Mouse (Mus musculus): ENCODE data around the gene Gimap1. TPM values are rescaled to one million over a fixed set of nuclear protein-coding genes. Genes with fewer than 3 reads are reported as not detected.

Gimap1 gene
- polyA plus RNA-seq, 1 experiment from 2014 or later: 3.3 TPM

- Histone ChIP-seq H3K4me2 (no peak within 1 kb of the TSS), H3K27ac (no peak within 1 kb of the TSS), H3K27me3 (no peaks in the 10 kb centered on the region), H3K9me3 (no peaks in the 10 kb centered on the region), H3K4me1 (no peaks in the 10 kb centered on the region), H3K9ac (no peak within 1 kb of the TSS), H3K36me3 (replicated peaks) (no peaks in the 10 kb centered on the region), H3K4me3 (replicated peaks) (no peak within 1 kb of the TSS)
- WGBS: 59% methylated on average over 2 of the region's 2 CpGs
- ATAC-seq (ENCODE audit: low FRiP score): no peak
These were observed 20.4 kb upstream of the Gimap1 start, which contains the start of the genes Gm28053 and Gimap7 for GRCm38 (mm10) chr6:48718455-48718854. Gm28053 (plus strand) TSS chr6:48718607. Gimap7 (plus strand) TSS chr6:48718621.

GRCm38 (mm10) chr6:48720326-48720725 is 18.5 kb upstream of the Gimap1 start:
- no peak overlapping the region for H3K4me2 ChIP-seq
- H3K4me3 ChIP-seq (replicated peaks): no peak overlapping the region
- 87% methylated on average over 4 of the region's 4 CpGs for WGBS
- no peaks in the 10 kb centered on the region for H3K27me3 ChIP-seq
- H3K27ac ChIP-seq: no peak overlapping the region
- no peaks in the 10 kb centered on the region for H3K9me3 ChIP-seq
- H3K9ac ChIP-seq: no peak overlapping the region
- no peak for ATAC-seq (ENCODE audit: low FRiP score)
- no peaks in the 10 kb centered on the region for H3K36me3 ChIP-seq (replicated peaks)
- H3K4me1 ChIP-seq: peaks cover 1% of the 10 kb centered on the region; the same call in 1 of the 2 replicates

- ATAC-seq (ENCODE audit: low FRiP score): no peak
- 89% methylated on average over 8 of the region's 8 CpGs for WGBS
- Histone ChIP-seq H3K4me2 (no peak overlapping the region), H3K4me3 (replicated peaks) (no peak overlapping the region), H3K27me3 (no peaks in the 10 kb centered on the region), H3K27ac (no peak overlapping the region), H3K4me1 (peaks cover 9% of the 10 kb centered on the region; the same call in 1 of the 2 replicates), H3K9ac (no peak overlapping the region), H3K36me3 (replicated peaks) (no peaks in the 10 kb centered on the region), H3K9me3 (no peaks in the 10 kb centered on the region)
These were observed 15.4 kb upstream of the Gimap1 start for GRCm38 (mm10) chr6:48723468-48723867.

GRCm38 (mm10) chr6:48725476-48725875 is 13.4 kb upstream of the Gimap1 start:
- H3K9ac ChIP-seq: no peak overlapping the region
- peaks cover 9% of the 10 kb centered on the region; the same call in 1 of the 2 replicates for H3K4me1 ChIP-seq
- H3K4me2 ChIP-seq: no peak overlapping the region
- H3K36me3 ChIP-seq (replicated peaks): no peaks in the 10 kb centered on the region
- H3K27ac ChIP-seq: no peak overlapping the region
- H3K9me3 ChIP-seq: no peaks in the 10 kb centered on the region
- no peaks in the 10 kb centered on the region for H3K27me3 ChIP-seq
- ATAC-seq (ENCODE audit: low FRiP score): no peak
- 0% methylated on average over 1 of the region's 1 CpGs for WGBS
- H3K4me3 ChIP-seq (replicated peaks): no peak overlapping the region

- 91% methylated on average over 5 of the region's 5 CpGs for WGBS
- Histone ChIP-seq H3K9ac (no peak overlapping the region), H3K9me3 (no peaks in the 10 kb centered on the region), H3K4me1 (peaks cover 9% of the 10 kb centered on the region; the same call in 1 of the 2 replicates), H3K4me2 (no peak overlapping the region), H3K36me3 (replicated peaks) (no peaks in the 10 kb centered on the region), H3K27ac (no peak overlapping the region), H3K27me3 (no peaks in the 10 kb centered on the region), H3K4me3 (replicated peaks) (no peak overlapping the region)
- ATAC-seq (ENCODE audit: low FRiP score): no peak
These were observed 11.1 kb upstream of the Gimap1 start for GRCm38 (mm10) chr6:48727761-48728160.

- Histone ChIP-seq H3K27ac (no peak overlapping the region), H3K4me3 (replicated peaks) (no peak overlapping the region), H3K4me2 (no peak overlapping the region), H3K9ac (no peak overlapping the region), H3K36me3 (replicated peaks) (no peaks in the 10 kb centered on the region), H3K4me1 (no peaks in the 10 kb centered on the region), H3K9me3 (no peaks in the 10 kb centered on the region), H3K27me3 (no peaks in the 10 kb centered on the region; the same call in 1 of the 2 replicates)
- no peak for ATAC-seq (ENCODE audit: low FRiP score)
- 62% methylated on average over 8 of the region's 8 CpGs for WGBS
These were observed 6.0 kb upstream of the Gimap1 start for GRCm38 (mm10) chr6:48732864-48733304.

- Histone ChIP-seq H3K9me3 (no peaks in the 10 kb centered on the region), H3K4me1 (no peaks in the 10 kb centered on the region), H3K9ac (no peak overlapping the region), H3K36me3 (replicated peaks) (no peaks in the 10 kb centered on the region), H3K4me2 (no peak overlapping the region), H3K27me3 (no peaks in the 10 kb centered on the region; the same call in 1 of the 2 replicates), H3K27ac (no peak overlapping the region), H3K4me3 (replicated peaks) (no peak overlapping the region)
- WGBS: 87% methylated on average over 1 of the region's 1 CpGs
- ATAC-seq (ENCODE audit: low FRiP score): no peak
These were observed 5.2 kb upstream of the Gimap1 start for GRCm38 (mm10) chr6:48733660-48734059.

GRCm38 (mm10) chr6:48737053-48737452 is 1.8 kb upstream of the Gimap1 start:
- 85% methylated on average over 2 of the region's 2 CpGs for WGBS

GRCm38 (mm10) chr6:48737688-48738087 is 1.2 kb upstream of the Gimap1 start:
- Histone ChIP-seq H3K4me2 (no peak overlapping the region), H3K36me3 (replicated peaks) (no peaks in the 10 kb centered on the region), H3K9ac (no peak overlapping the region), H3K9me3 (no peaks in the 10 kb centered on the region), H3K4me1 (peaks cover 5% of the 10 kb centered on the region), H3K27me3 (peaks cover 23% of the 10 kb centered on the region), H3K27ac (no peak overlapping the region), H3K4me3 (replicated peaks) (no peak overlapping the region)
- ATAC-seq (ENCODE audit: low FRiP score): no peak
- 91% methylated on average over 5 of the region's 5 CpGs for WGBS

More at GRCm38 (mm10) chr6:48737053-48737452, 1.8 kb upstream of the Gimap1 start:
- no peak overlapping the region for H3K27ac ChIP-seq
- H3K9me3 ChIP-seq: no peaks in the 10 kb centered on the region
- no peak overlapping the region for H3K4me2 ChIP-seq
- H3K36me3 ChIP-seq (replicated peaks): no peaks in the 10 kb centered on the region
- H3K9ac ChIP-seq: no peak overlapping the region
- H3K27me3 ChIP-seq: peaks cover 17% of the 10 kb centered on the region
- no peaks in the 10 kb centered on the region for H3K4me1 ChIP-seq
- no peak for ATAC-seq (ENCODE audit: low FRiP score)
- H3K4me3 ChIP-seq (replicated peaks): no peak overlapping the region

- WGBS: 92% methylated on average over 3 of the region's 3 CpGs
- H3K4me3 ChIP-seq (replicated peaks): no peak overlapping the region
- H3K4me1 ChIP-seq: peaks cover 10% of the 10 kb centered on the region
- H3K9me3 ChIP-seq: no peaks in the 10 kb centered on the region
- H3K9ac ChIP-seq: no peak overlapping the region
- peaks cover 39% of the 10 kb centered on the region for H3K27me3 ChIP-seq
- no peaks in the 10 kb centered on the region for H3K36me3 ChIP-seq (replicated peaks)
- H3K27ac ChIP-seq: no peak overlapping the region
- H3K4me2 ChIP-seq: no peak overlapping the region
- ATAC-seq (ENCODE audit: low FRiP score): no peak
These were observed 864 bp downstream of the Gimap1 start for GRCm38 (mm10) chr6:48739780-48740055.

- Histone ChIP-seq H3K27me3 (peaks cover 41% of the 10 kb centered on the region), H3K36me3 (replicated peaks) (no peaks in the 10 kb centered on the region), H3K9me3 (no peaks in the 10 kb centered on the region), H3K9ac (no peak overlapping the region), H3K4me2 (no peak overlapping the region), H3K4me3 (replicated peaks) (no peak overlapping the region), H3K4me1 (peaks cover 10% of the 10 kb centered on the region), H3K27ac (no peak overlapping the region)
- 73% methylated on average over 3 of the region's 3 CpGs for WGBS
- no peak for ATAC-seq (ENCODE audit: low FRiP score)
These were observed 1.8 kb downstream of the Gimap1 start for GRCm38 (mm10) chr6:48740501-48741169.

- Histone ChIP-seq H3K4me1 (peaks cover 10% of the 10 kb centered on the region), H3K27ac (no peak overlapping the region), H3K9me3 (no peaks in the 10 kb centered on the region), H3K36me3 (replicated peaks) (no peaks in the 10 kb centered on the region), H3K9ac (no peak overlapping the region), H3K4me3 (replicated peaks) (no peak overlapping the region), H3K4me2 (no peak overlapping the region), H3K27me3 (peaks cover 47% of the 10 kb centered on the region)
- WGBS: 20% methylated on average over 3 of the region's 3 CpGs
- ATAC-seq (ENCODE audit: low FRiP score): no peak
These were observed 2.4 kb downstream of the Gimap1 start for GRCm38 (mm10) chr6:48741273-48741672.

- no peak overlapping the region for H3K4me2 ChIP-seq
- no peak overlapping the region for H3K27ac ChIP-seq
- H3K4me1 ChIP-seq: peaks cover 10% of the 10 kb centered on the region
- H3K4me3 ChIP-seq (replicated peaks): no peak overlapping the region
- H3K9me3 ChIP-seq: no peaks in the 10 kb centered on the region
- ATAC-seq (ENCODE audit: low FRiP score): no peak
- peaks cover 47% of the 10 kb centered on the region for H3K27me3 ChIP-seq
- H3K36me3 ChIP-seq (replicated peaks): no peaks in the 10 kb centered on the region
- no peak overlapping the region for H3K9ac ChIP-seq
- WGBS: 41% methylated on average over 9 of the region's 9 CpGs
These were observed 2.9 kb downstream of the Gimap1 start for GRCm38 (mm10) chr6:48741711-48742206.
